Mouse (Mus musculus) bone marrow macrophage, adult 2 months (primary cell): ENCODE data around the gene 1700003F12Rik. TPM values are rescaled to one million over a fixed set of nuclear protein-coding genes. Genes with fewer than 3 reads are reported as not detected.

Experiments used
- H3K27ac ChIP-seq: 2 replicates; pipeline ENCODE4 v1.5.1; 2012; ENCODE audit warnings: low read depth, low read length; ENCODE audit not compliant: insufficient read depth
- H3K4me1 ChIP-seq: 2 replicates; pipeline ENCODE4 v1.6.1; 2012; ENCODE audit warnings: low read length; ENCODE audit not compliant: control insufficient read depth, insufficient read depth
- H3K4me3 ChIP-seq: 2 replicates; pipeline ENCODE4 v1.5.1; 2012; ENCODE audit warnings: mild to moderate bottlenecking, low read length, moderate library complexity; ENCODE audit not compliant: insufficient read depth
- CTCF ChIP-seq: IDR thresholded peaks from 2 replicates; pipeline ENCODE4 v1.5.1; 2012; ENCODE audit warnings: low read depth, mild to moderate bottlenecking, low read length, moderate library complexity
- POLR2A ChIP-seq: IDR thresholded peaks from 2 replicates; pipeline ENCODE4 v1.6.1; 2012; ENCODE audit warnings: mild to moderate bottlenecking, low read depth, low read length, borderline replicate concordance
- polyA plus RNA-seq: library from polyadenylated mRNA; stranded (reverse); fragments of >200 nt; gene quantifications from 2 replicates; pipeline ENCODE4 v1.2.4, GENCODE M21; 2012; ENCODE audit not compliant: missing spikeins, insufficient read depth, insufficient read length

The 1700003F12Rik gene
- polyA plus RNA-seq, 1 experiment, result 1.1 TPM

DNA sequence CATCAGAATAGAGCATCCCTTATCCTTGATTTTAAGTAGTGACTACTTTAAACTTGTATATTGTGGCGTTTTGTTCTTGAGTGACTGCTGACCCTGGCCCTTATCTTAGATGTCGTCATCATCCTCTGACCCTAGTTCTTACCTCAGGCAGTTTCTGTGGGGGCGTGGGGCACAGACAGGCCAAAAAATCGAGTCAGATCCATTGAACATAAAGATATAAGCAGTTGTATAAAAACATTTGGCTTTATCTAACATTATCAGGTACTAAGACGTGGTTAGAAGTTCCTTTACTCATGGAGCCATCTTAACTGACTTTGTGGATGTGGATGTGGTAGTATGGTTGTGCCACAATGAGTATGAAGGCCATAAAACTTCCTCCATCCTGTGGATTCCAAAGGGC is 24.6 kb upstream of the 1700003F12Rik start:
- TF ChIP-seq POLR2A, result no peak
- TF ChIP-seq CTCF, result no peak
- H3K4me1 ChIP-seq, result no peaks in the 10 kb centered on the region
- H3K27ac ChIP-seq, result no peak overlapping the region
- no peak overlapping the region for H3K4me3 ChIP-seq

DNA sequence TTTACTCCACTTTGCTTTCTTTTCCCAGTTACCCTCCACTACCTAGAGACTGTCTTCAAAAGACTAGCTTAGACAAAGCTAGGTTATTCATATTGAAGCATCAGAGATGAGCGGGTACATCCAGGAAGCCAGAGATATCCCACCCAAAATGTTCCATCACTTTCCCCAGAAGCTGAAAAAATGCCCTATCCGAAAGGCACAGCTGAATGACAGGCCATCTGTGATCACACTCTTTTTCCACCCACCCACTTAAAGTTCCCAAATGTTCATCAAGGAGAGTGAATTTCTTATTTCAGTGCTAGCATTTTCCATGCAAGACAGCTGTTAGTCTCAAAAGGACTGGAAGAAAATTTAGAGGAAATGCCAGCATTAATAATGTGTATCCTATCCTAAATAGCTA is 21.6 kb upstream of the 1700003F12Rik start:
- no peak for TF ChIP-seq CTCF
- no peak for TF ChIP-seq POLR2A
- Histone ChIP-seq H3K4me3 (no peak overlapping the region), H3K27ac (no peak overlapping the region), H3K4me1 (no peaks in the 10 kb centered on the region)

DNA sequence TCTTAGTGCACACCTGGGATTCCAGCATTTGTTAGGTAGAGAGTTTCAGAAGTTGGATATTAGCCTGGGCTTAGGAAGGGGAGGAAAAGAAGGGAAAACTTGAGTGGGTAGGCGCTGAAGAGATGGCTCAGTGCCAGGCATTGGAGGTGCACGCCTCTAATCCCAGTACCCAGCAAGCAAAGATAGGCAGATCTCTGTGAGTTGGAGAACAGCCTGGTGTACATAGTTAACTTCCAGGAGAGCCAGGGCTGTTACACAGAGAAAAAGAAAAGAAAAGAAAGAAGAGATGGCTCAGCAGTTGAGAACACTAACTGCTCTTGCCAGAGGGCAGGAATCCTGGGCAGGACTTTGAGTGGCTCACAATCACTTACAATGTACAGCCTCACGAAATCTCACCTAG is 20.4 kb upstream of the 1700003F12Rik start:
- Histone ChIP-seq H3K4me3 (no peak overlapping the region), H3K27ac (no peak overlapping the region), H3K4me1 (no peaks in the 10 kb centered on the region)
- no peak for TF ChIP-seq POLR2A
- no peak for TF ChIP-seq CTCF

DNA sequence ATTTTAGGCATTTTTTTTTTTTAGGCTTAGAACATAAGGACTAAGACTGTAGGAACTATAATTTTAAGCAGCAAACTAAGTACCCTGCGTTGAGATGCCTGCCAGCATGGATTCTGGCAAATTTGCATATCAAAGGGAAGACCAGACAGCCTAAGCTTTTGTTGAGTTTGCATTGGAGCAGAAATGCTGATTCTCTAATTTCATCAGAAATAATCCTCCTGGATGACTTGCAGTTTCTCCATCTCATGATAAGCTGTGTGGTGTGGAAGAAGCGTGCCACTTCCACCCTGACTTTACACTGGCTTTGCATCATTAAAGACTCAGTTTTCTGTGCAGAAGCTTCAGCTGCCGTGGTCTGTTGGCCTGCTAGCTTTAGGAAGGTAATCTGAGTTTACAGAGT is 14.0 kb upstream of the 1700003F12Rik start:
- H3K4me3 ChIP-seq, result no peak overlapping the region
- peaks cover 9% of the 10 kb centered on the region for H3K4me1 ChIP-seq
- TF ChIP-seq POLR2A, result no peak
- TF ChIP-seq CTCF, result no peak
- no peak overlapping the region for H3K27ac ChIP-seq

DNA sequence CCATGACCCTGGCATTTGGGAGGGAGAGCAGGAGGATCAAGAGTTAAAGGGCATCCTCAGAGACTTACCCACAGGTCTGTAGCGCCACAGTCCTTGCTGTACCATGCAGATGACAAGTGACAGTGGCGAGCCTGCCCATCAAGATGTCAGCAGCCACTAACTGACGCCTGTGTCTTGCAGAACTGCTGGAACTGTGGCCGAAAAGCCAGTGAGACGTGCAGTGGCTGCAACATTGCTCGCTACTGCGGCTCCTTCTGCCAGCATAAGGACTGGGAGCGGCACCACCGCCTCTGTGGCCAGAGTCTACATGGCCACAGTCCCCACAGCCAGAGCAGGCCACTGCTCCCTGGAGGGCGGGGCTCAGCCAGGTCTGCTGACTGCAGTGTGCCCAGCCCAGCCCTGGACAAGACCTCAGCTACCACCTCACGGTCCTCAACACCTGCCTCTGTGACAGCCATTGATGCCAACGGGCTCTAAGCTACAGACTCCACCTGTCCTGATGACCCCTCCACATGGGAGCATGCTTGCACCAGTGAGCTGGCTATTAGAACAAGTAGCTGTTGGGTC is 12.1 kb upstream of the 1700003F12Rik start:
- H3K4me3 ChIP-seq, result no peak overlapping the region
- no peak overlapping the region for H3K27ac ChIP-seq
- TF ChIP-seq POLR2A (no peak), CTCF (no peak)
- peaks cover 9% of the 10 kb centered on the region for H3K4me1 ChIP-seq

DNA sequence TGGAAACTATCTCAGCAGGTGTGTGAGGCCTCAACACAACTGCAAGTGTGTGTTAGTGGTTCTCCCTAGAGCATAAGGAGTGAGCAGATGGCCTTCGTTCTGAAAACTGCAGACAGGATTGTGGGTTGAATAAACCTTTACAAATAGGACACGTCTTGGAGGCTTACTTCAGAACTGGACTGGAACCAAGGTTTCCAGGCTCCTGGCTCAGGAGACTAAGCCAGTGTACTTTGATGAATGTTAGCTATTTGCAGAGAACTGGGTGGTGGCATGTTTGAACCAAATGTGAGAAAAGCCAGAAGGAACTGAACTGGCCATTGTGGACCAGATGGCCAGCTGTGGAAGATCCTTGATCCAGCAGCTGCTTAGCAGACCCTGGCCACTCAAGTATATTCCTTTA is 8.6 kb upstream of the 1700003F12Rik start:
- Histone ChIP-seq H3K4me3 (no peak overlapping the region), H3K4me1 (peaks cover 9% of the 10 kb centered on the region), H3K27ac (no peak overlapping the region)
- TF ChIP-seq CTCF (no peak), POLR2A (no peak)

DNA sequence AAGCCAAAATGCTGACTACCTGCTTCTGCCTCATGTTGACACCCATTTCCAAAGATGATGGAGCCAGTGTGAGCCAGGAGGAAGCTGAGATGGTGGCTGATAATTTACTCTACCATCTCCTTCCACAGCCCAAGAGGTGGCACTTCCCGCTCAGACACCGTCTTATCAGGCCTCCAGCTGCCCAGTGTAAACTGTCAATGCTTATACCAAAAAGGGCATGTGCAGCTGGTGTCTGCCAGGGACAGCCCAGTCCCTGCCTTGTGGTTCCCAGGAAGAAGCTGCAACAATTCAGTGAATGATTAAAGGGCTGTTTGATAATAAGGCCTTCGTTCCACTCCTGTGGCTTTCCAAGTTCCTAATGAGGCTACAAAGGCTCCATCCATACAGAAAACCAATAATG is 8.2 kb upstream of the 1700003F12Rik start:
- Histone ChIP-seq H3K4me3 (no peak overlapping the region), H3K27ac (no peak overlapping the region), H3K4me1 (peaks cover 9% of the 10 kb centered on the region)
- TF ChIP-seq POLR2A, result no peak
- no peak for TF ChIP-seq CTCF

DNA sequence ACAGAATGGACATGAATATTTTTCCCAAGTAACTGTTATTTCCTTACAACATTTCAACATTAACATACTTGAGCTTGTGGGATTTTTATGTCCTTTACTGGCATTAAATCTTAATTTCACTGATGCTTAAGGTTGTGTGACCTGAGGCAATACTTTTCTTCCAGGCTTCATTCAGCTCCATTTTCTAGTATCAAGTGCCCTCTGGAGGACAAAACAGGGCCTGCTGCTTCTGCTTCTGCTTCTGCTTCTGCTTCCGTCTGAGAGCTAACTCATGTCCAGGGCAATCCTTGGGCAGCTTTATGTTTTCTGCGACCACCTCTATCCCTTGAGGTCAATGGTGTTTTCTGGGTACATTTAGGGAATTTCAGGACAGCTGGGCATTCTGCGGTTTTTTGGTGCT is 7.2 kb upstream of the 1700003F12Rik start:
- TF ChIP-seq POLR2A (no peak), CTCF (peak; percentile 18; the same call in 1 of the 2 replicates)
- Histone ChIP-seq H3K27ac (no peak overlapping the region), H3K4me3 (no peak overlapping the region), H3K4me1 (peaks cover 9% of the 10 kb centered on the region)

DNA sequence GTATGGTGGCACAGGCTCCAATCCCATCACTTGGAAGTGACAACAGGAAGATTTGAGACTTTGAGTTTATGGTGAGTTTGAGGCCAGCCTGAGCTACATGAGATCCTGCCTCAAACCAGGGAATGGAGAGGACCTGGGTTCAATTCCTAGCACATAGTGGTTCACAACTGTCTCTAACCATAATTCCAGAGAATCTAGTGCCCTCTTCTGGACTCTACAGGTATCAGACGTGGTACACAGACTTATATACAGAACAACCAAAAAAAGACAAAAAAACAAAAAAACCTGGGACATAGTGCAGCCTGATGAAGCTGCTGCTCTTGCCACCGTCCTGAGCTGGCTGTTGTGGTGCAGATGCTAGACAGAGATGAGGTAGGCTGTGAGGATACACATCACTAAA is 5.3 kb upstream of the 1700003F12Rik start:
- Histone ChIP-seq H3K4me3 (no peak overlapping the region), H3K27ac (no peak overlapping the region), H3K4me1 (peaks cover 6% of the 10 kb centered on the region)
- TF ChIP-seq CTCF (no peak), POLR2A (no peak)

DNA sequence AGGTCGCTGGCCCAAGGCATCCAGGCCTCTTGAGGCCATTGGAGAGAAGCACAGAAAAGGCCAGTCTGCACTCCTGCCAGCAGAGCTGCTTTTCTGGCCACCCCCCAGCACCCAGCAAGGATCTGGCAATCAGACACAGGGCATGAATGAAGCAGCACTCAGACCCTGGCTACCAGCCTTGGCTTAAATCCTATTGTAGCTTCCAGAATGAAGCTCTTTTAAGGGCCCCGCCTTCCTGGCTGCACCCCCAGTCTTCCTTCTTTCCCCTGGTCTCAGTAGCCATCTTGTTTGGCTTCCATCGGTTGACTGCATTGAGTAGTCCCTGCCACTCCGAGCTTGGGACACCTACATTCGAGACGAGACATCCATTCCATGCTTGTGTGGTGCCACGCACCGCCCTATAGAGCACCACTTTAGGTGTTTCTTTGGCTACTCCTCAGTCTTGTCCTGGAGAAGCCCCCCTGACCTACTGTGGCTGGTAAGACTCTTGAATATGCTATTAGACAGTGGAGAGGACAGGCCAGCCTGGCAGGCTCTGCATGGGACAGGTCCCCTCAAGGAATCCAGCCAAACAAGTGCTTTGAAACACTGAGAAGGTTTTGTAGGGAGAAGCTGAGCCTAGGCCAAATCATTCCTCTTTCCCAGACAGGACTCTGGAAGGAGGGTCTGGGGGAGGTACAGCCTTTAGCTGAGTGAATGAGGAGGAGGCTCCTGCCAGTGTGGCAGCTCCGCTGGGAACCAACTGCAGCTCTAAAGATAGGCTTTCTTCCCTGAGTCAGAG is 3.1 kb upstream of the 1700003F12Rik start:
- no peak overlapping the region for H3K27ac ChIP-seq
- TF ChIP-seq POLR2A, result no peak
- no peak for TF ChIP-seq CTCF
- H3K4me3 ChIP-seq, result no peak overlapping the region
- H3K4me1 ChIP-seq, result peaks cover 5% of the 10 kb centered on the region
